Mouse (Mus musculus): ENCODE measurements at regions not wholly inside any gene's neighbourhood (a gene's known extent, or its start where the extent isn't known, plus 50 kb on each side); places are given as distances from the start of the nearest gene placed in this dataset.
A peak's percentile ranks its signal among the peaks of the same experiment; 100 is the strongest.

- H3K27ac ChIP-seq (ENCODE audit: insufficient read depth, low read length) = no peak overlapping the region
Observed at GRCm38 (mm10) chr1:157887146-157887545, 380.6 kb downstream of the Sec16b start.

GRCm38 (mm10) chr1:157888573-157888972 lies 382.0 kb downstream of the Sec16b start:
- no peaks in the 10 kb centered on the region for H3K27me3 ChIP-seq (ENCODE audit: control insufficient read depth, insufficient read depth, low read length)
- H3K27ac ChIP-seq (ENCODE audit: insufficient read depth, low read length) = no peak overlapping the region
- no peak overlapping the region for H3K4me3 ChIP-seq (replicated peaks; ENCODE audit: insufficient read depth, low read depth, low read length)
- no peaks in the 10 kb centered on the region for H3K4me1 ChIP-seq (ENCODE audit: control insufficient read depth, insufficient read depth, low read length)
- no peak for DNase-seq
- WGBS = 79% methylated on average over 7 of the region's 7 CpGs
- no peak for TF ChIP-seq CTCF (IDR thresholded peaks at IDR 0.05; ENCODE audit: borderline replicate concordance, insufficient read depth, low read depth, low read length)
- TF ChIP-seq POLR2A (IDR thresholded peaks at IDR 0.05; ENCODE audit: borderline replicate concordance, insufficient read depth, low read length) = no peak

More at GRCm38 (mm10) chr1:157887146-157887545, 380.6 kb downstream of the Sec16b start:
- DNase-seq = no peak
- Histone ChIP-seq H3K4me3 (replicated peaks; ENCODE audit: insufficient read depth, low read depth, low read length) (no peak overlapping the region), H3K27me3 (ENCODE audit: control insufficient read depth, insufficient read depth, low read length) (no peaks in the 10 kb centered on the region), H3K4me1 (ENCODE audit: control insufficient read depth, insufficient read depth, low read length) (no peaks in the 10 kb centered on the region)
- no peak for TF ChIP-seq CTCF (IDR thresholded peaks at IDR 0.05; ENCODE audit: borderline replicate concordance, insufficient read depth, low read depth, low read length)
- no peak for TF ChIP-seq POLR2A (IDR thresholded peaks at IDR 0.05; ENCODE audit: borderline replicate concordance, insufficient read depth, low read length)
- 9% methylated on average over 1 of the region's 1 CpGs for WGBS

GRCm38 (mm10) chr1:157906168-157906567 lies 399.6 kb downstream of the Sec16b start:
- no peaks in the 10 kb centered on the region for H3K4me1 ChIP-seq (ENCODE audit: control insufficient read depth, insufficient read depth, low read length)
- H3K4me3 ChIP-seq (replicated peaks; ENCODE audit: insufficient read depth, low read depth, low read length) = no peak overlapping the region
- 95% methylated on average over 2 of the region's 2 CpGs for WGBS
- no peak for DNase-seq
- H3K27ac ChIP-seq (ENCODE audit: insufficient read depth, low read length) = no peak overlapping the region
- TF ChIP-seq CTCF (IDR thresholded peaks at IDR 0.05; ENCODE audit: borderline replicate concordance, insufficient read depth, low read depth, low read length) = no peak
- TF ChIP-seq POLR2A (IDR thresholded peaks at IDR 0.05; ENCODE audit: borderline replicate concordance, insufficient read depth, low read length) = no peak
- no peaks in the 10 kb centered on the region for H3K27me3 ChIP-seq (ENCODE audit: control insufficient read depth, insufficient read depth, low read length)

GRCm38 (mm10) chr1:157937800-157938348 lies 418.3 kb downstream of the Brinp2 start:
- Histone ChIP-seq H3K4me3 (replicated peaks; ENCODE audit: insufficient read depth, low read depth, low read length) (no peak overlapping the region), H3K27ac (ENCODE audit: insufficient read depth, low read length) (no peak overlapping the region), H3K27me3 (ENCODE audit: control insufficient read depth, insufficient read depth, low read length) (no peaks in the 10 kb centered on the region), H3K4me1 (ENCODE audit: control insufficient read depth, insufficient read depth, low read length) (no peaks in the 10 kb centered on the region)
- no peak for DNase-seq
- TF ChIP-seq CTCF (IDR thresholded peaks at IDR 0.05; ENCODE audit: borderline replicate concordance, insufficient read depth, low read depth, low read length) (no peak), POLR2A (IDR thresholded peaks at IDR 0.05; ENCODE audit: borderline replicate concordance, insufficient read depth, low read length) (no peak)
- WGBS = 80% methylated on average over 1 of the region's 1 CpGs

- Histone ChIP-seq H3K4me3 (replicated peaks; ENCODE audit: insufficient read depth, low read depth, low read length) (no peak overlapping the region), H3K4me1 (ENCODE audit: control insufficient read depth, insufficient read depth, low read length) (no peaks in the 10 kb centered on the region), H3K27me3 (ENCODE audit: control insufficient read depth, insufficient read depth, low read length) (no peaks in the 10 kb centered on the region), H3K27ac (ENCODE audit: insufficient read depth, low read length) (no peak overlapping the region)
- WGBS = 20% methylated on average over 1 of the region's 1 CpGs
- peak in 1 of 2 experiments; percentile 23 for DNase-seq
- no peak for TF ChIP-seq POLR2A (IDR thresholded peaks at IDR 0.05; ENCODE audit: borderline replicate concordance, insufficient read depth, low read length)
Observed at GRCm38 (mm10) chr1:157939516-157939915, 416.6 kb downstream of the Brinp2 start.

GRCm38 (mm10) chr1:157940331-157940758 lies 415.8 kb downstream of the Brinp2 start:
- TF ChIP-seq CTCF (IDR thresholded peaks at IDR 0.05; ENCODE audit: borderline replicate concordance, insufficient read depth, low read depth, low read length) (no peak), POLR2A (IDR thresholded peaks at IDR 0.05; ENCODE audit: borderline replicate concordance, insufficient read depth, low read length) (no peak)
- Histone ChIP-seq H3K27ac (ENCODE audit: insufficient read depth, low read length) (no peak overlapping the region), H3K4me1 (ENCODE audit: control insufficient read depth, insufficient read depth, low read length) (no peaks in the 10 kb centered on the region), H3K4me3 (replicated peaks; ENCODE audit: insufficient read depth, low read depth, low read length) (no peak overlapping the region), H3K27me3 (ENCODE audit: control insufficient read depth, insufficient read depth, low read length) (no peaks in the 10 kb centered on the region)
- no peak for DNase-seq
- 82% methylated on average over 3 of the region's 3 CpGs for WGBS

GRCm38 (mm10) chr1:157957506-157957905 lies 398.6 kb downstream of the Brinp2 start:
- WGBS = 45% methylated on average over 4 of the region's 4 CpGs
- DNase-seq = no peak
- Histone ChIP-seq H3K27ac (ENCODE audit: insufficient read depth, low read length) (no peak overlapping the region), H3K27me3 (ENCODE audit: control insufficient read depth, insufficient read depth, low read length) (no peaks in the 10 kb centered on the region), H3K4me1 (ENCODE audit: control insufficient read depth, insufficient read depth, low read length) (no peaks in the 10 kb centered on the region), H3K4me3 (replicated peaks; ENCODE audit: insufficient read depth, low read depth, low read length) (no peak overlapping the region)
- no peak for TF ChIP-seq CTCF (IDR thresholded peaks at IDR 0.05; ENCODE audit: borderline replicate concordance, insufficient read depth, low read depth, low read length)
- TF ChIP-seq POLR2A (IDR thresholded peaks at IDR 0.05; ENCODE audit: borderline replicate concordance, insufficient read depth, low read length) = no peak

- DNase-seq = no peak
- H3K4me1 ChIP-seq (ENCODE audit: control insufficient read depth, insufficient read depth, low read length) = no peaks in the 10 kb centered on the region
- H3K27me3 ChIP-seq (ENCODE audit: control insufficient read depth, insufficient read depth, low read length) = no peaks in the 10 kb centered on the region
- no peak overlapping the region for H3K27ac ChIP-seq (ENCODE audit: insufficient read depth, low read length)
- no peak overlapping the region for H3K4me3 ChIP-seq (replicated peaks; ENCODE audit: insufficient read depth, low read depth, low read length)
- TF ChIP-seq POLR2A (IDR thresholded peaks at IDR 0.05; ENCODE audit: borderline replicate concordance, insufficient read depth, low read length) (no peak), CTCF (IDR thresholded peaks at IDR 0.05; ENCODE audit: borderline replicate concordance, insufficient read depth, low read depth, low read length) (no peak)
- WGBS = 87% methylated on average over 3 of the region's 3 CpGs
Observed at GRCm38 (mm10) chr1:157964461-157964860, 391.7 kb downstream of the Brinp2 start.
